Mouse (Mus musculus): Measurements from ENCODE around the gene Sdc4. TPM values are rescaled to one million over a fixed set of nuclear protein-coding genes. Genes with fewer than 3 reads are reported as not detected.

Gene Sdc4
- polyA plus RNA-seq, 1 experiment from 2014 or later = 104 TPM

GRCm38 (mm10) chr2:164453887-164454500 lies 10.3 kb upstream of the Sdc4 start:
- Histone ChIP-seq H3K4me1 (replicated peaks; ENCODE audit: control insufficient read depth, insufficient read depth, low read length) (peaks cover 22% of the 10 kb centered on the region), H3K27ac (ENCODE audit: low read depth) (no peak overlapping the region), H3K4me2 (ENCODE audit: low read length) (no peak overlapping the region), H3K9me3 (ENCODE audit: control insufficient read depth, low read length) (no peaks in the 10 kb centered on the region), H3K9ac (ENCODE audit: low read length) (no peak overlapping the region), H3K27me3 (replicated peaks; ENCODE audit: control insufficient read depth, insufficient read depth, low read length) (no peaks in the 10 kb centered on the region), H3K4me3 (ENCODE audit: low read depth, low read length) (no peak overlapping the region), H3K36me3 (ENCODE audit: control insufficient read depth, insufficient read depth, low read length) (no peaks in the 10 kb centered on the region)
- 68% methylated on average over 7 of the region's 7 CpGs for WGBS
- ATAC-seq (replicated peaks; ENCODE audit: low FRiP score, low TSS enrichment, low read depth) = no peak
- DNase-seq (ENCODE audit: low spot score) = no peak

- Histone ChIP-seq H3K9me3 (ENCODE audit: control insufficient read depth, low read length) (no peaks in the 10 kb centered on the region), H3K36me3 (ENCODE audit: control insufficient read depth, insufficient read depth, low read length) (no peaks in the 10 kb centered on the region), H3K27me3 (replicated peaks; ENCODE audit: control insufficient read depth, insufficient read depth, low read length) (no peaks in the 10 kb centered on the region), H3K4me3 (ENCODE audit: low read depth, low read length) (no peak overlapping the region), H3K4me1 (replicated peaks; ENCODE audit: control insufficient read depth, insufficient read depth, low read length) (peaks cover 23% of the 10 kb centered on the region), H3K4me2 (ENCODE audit: low read length) (no peak overlapping the region), H3K9ac (ENCODE audit: low read length) (no peak overlapping the region), H3K27ac (ENCODE audit: low read depth) (no peak overlapping the region)
- no peak for ATAC-seq (replicated peaks; ENCODE audit: low FRiP score, low TSS enrichment, low read depth)
- 75% methylated on average over 14 of the region's 14 CpGs for WGBS
- no peak for DNase-seq (ENCODE audit: low spot score)
These were observed 9.5 kb upstream of the Sdc4 start for GRCm38 (mm10) chr2:164453047-164453757.

- 60% methylated on average over 12 of the region's 13 CpGs for WGBS
- Histone ChIP-seq H3K9me3 (ENCODE audit: control insufficient read depth, low read length) (no peaks in the 10 kb centered on the region), H3K27ac (ENCODE audit: low read depth) (no peak overlapping the region), H3K4me1 (replicated peaks; ENCODE audit: control insufficient read depth, insufficient read depth, low read length) (peaks cover 23% of the 10 kb centered on the region), H3K36me3 (ENCODE audit: control insufficient read depth, insufficient read depth, low read length) (no peaks in the 10 kb centered on the region), H3K4me2 (ENCODE audit: low read length) (no peak overlapping the region), H3K9ac (ENCODE audit: low read length) (no peak overlapping the region), H3K27me3 (replicated peaks; ENCODE audit: control insufficient read depth, insufficient read depth, low read length) (no peaks in the 10 kb centered on the region), H3K4me3 (ENCODE audit: low read depth, low read length) (no peak overlapping the region)
- DNase-seq (ENCODE audit: low spot score) (no peak), ATAC-seq (replicated peaks; ENCODE audit: low FRiP score, low TSS enrichment, low read depth) (no peak)
These were observed 8.5 kb upstream of the Sdc4 start for GRCm38 (mm10) chr2:164452000-164452676.

GRCm38 (mm10) chr2:164449341-164450042 lies 5.8 kb upstream of the Sdc4 start:
- 72% methylated on average over 14 of the region's 14 CpGs for WGBS
- Histone ChIP-seq H3K27ac (ENCODE audit: low read depth) (no peak overlapping the region), H3K9ac (ENCODE audit: low read length) (no peak overlapping the region), H3K27me3 (replicated peaks; ENCODE audit: control insufficient read depth, insufficient read depth, low read length) (no peaks in the 10 kb centered on the region), H3K4me3 (ENCODE audit: low read depth, low read length) (no peak overlapping the region), H3K9me3 (ENCODE audit: control insufficient read depth, low read length) (no peaks in the 10 kb centered on the region), H3K4me2 (ENCODE audit: low read length) (no peak overlapping the region), H3K36me3 (ENCODE audit: control insufficient read depth, insufficient read depth, low read length) (no peaks in the 10 kb centered on the region), H3K4me1 (replicated peaks; ENCODE audit: control insufficient read depth, insufficient read depth, low read length) (0 out of 2 replicates have a peak, but pooled peaks cover 6% of the 10 kb centered on the region)
- no peak for DNase-seq (ENCODE audit: low spot score)
- no peak for ATAC-seq (replicated peaks; ENCODE audit: low FRiP score, low TSS enrichment, low read depth)

- no peaks in the 10 kb centered on the region for H3K9me3 ChIP-seq (ENCODE audit: control insufficient read depth, low read length)
- H3K9ac ChIP-seq (ENCODE audit: low read length) = no peak overlapping the region
- DNase-seq (ENCODE audit: low spot score) (no peak), ATAC-seq (replicated peaks; ENCODE audit: low FRiP score, low TSS enrichment, low read depth) (0 out of 2 replicates have a peak, but pooled peaks have one; percentile 30)
- no peaks in the 10 kb centered on the region for H3K36me3 ChIP-seq (ENCODE audit: control insufficient read depth, insufficient read depth, low read length)
- H3K4me3 ChIP-seq (ENCODE audit: low read depth, low read length) = no peak overlapping the region
- H3K27ac ChIP-seq (ENCODE audit: low read depth) = no peak overlapping the region
- 0 out of 2 replicates have a peak, but pooled peaks cover 6% of the 10 kb centered on the region for H3K4me1 ChIP-seq (replicated peaks; ENCODE audit: control insufficient read depth, insufficient read depth, low read length)
- 59% methylated on average over 5 of the region's 5 CpGs for WGBS
- no peaks in the 10 kb centered on the region for H3K27me3 ChIP-seq (replicated peaks; ENCODE audit: control insufficient read depth, insufficient read depth, low read length)
- H3K4me2 ChIP-seq (ENCODE audit: low read length) = no peak overlapping the region
These were observed 5.2 kb upstream of the Sdc4 start for GRCm38 (mm10) chr2:164448921-164449320.

- Histone ChIP-seq H3K27me3 (replicated peaks; ENCODE audit: control insufficient read depth, insufficient read depth, low read length) (no peaks in the 10 kb centered on the region), H3K4me3 (ENCODE audit: low read depth, low read length) (no peak overlapping the region), H3K36me3 (ENCODE audit: control insufficient read depth, insufficient read depth, low read length) (no peaks in the 10 kb centered on the region), H3K9me3 (ENCODE audit: control insufficient read depth, low read length) (no peaks in the 10 kb centered on the region), H3K4me1 (replicated peaks; ENCODE audit: control insufficient read depth, insufficient read depth, low read length) (0 out of 2 replicates have a peak, but pooled peaks cover 11% of the 10 kb centered on the region), H3K4me2 (ENCODE audit: low read length) (no peak overlapping the region), H3K27ac (ENCODE audit: low read depth) (no peak overlapping the region), H3K9ac (ENCODE audit: low read length) (no peak overlapping the region)
- DNase-seq (ENCODE audit: low spot score) (no peak), ATAC-seq (replicated peaks; ENCODE audit: low FRiP score, low TSS enrichment, low read depth) (no peak)
- WGBS = 86% methylated on average over 1 of the region's 1 CpGs
These were observed 4.5 kb upstream of the Sdc4 start for GRCm38 (mm10) chr2:164448140-164448539.

- 70% methylated on average over 3 of the region's 3 CpGs for WGBS
These were observed 2.4 kb upstream of the Sdc4 start for GRCm38 (mm10) chr2:164446086-164446469.

GRCm38 (mm10) chr2:164445399-164446085 lies 1.9 kb upstream of the Sdc4 start:
- no peak overlapping the region for H3K9ac ChIP-seq (ENCODE audit: low read length)
- 83% methylated on average over 3 of the region's 3 CpGs for WGBS
- no peaks in the 10 kb centered on the region for H3K9me3 ChIP-seq (ENCODE audit: control insufficient read depth, low read length)
- H3K4me1 ChIP-seq (replicated peaks; ENCODE audit: control insufficient read depth, insufficient read depth, low read length) = 0 out of 2 replicates have a peak, but pooled peaks cover 11% of the 10 kb centered on the region
- no peak overlapping the region for H3K4me2 ChIP-seq (ENCODE audit: low read length)
- no peaks in the 10 kb centered on the region for H3K36me3 ChIP-seq (ENCODE audit: control insufficient read depth, insufficient read depth, low read length)
- no peak for DNase-seq (ENCODE audit: low spot score)
- H3K27me3 ChIP-seq (replicated peaks; ENCODE audit: control insufficient read depth, insufficient read depth, low read length) = no peaks in the 10 kb centered on the region
- ATAC-seq (replicated peaks; ENCODE audit: low FRiP score, low TSS enrichment, low read depth) = no peak
- no peak overlapping the region for H3K27ac ChIP-seq (ENCODE audit: low read depth)
- no peak overlapping the region for H3K4me3 ChIP-seq (ENCODE audit: low read depth, low read length)

More at GRCm38 (mm10) chr2:164446086-164446469, 2.4 kb upstream of the Sdc4 start:
- H3K36me3 ChIP-seq (ENCODE audit: control insufficient read depth, insufficient read depth, low read length) = no peaks in the 10 kb centered on the region
- H3K4me2 ChIP-seq (ENCODE audit: low read length) = no peak overlapping the region
- H3K9me3 ChIP-seq (ENCODE audit: control insufficient read depth, low read length) = no peaks in the 10 kb centered on the region
- no peak overlapping the region for H3K4me3 ChIP-seq (ENCODE audit: low read depth, low read length)
- ATAC-seq (replicated peaks; ENCODE audit: low FRiP score, low TSS enrichment, low read depth) (no peak), DNase-seq (ENCODE audit: low spot score) (no peak)
- H3K4me1 ChIP-seq (replicated peaks; ENCODE audit: control insufficient read depth, insufficient read depth, low read length) = 0 out of 2 replicates have a peak, but pooled peaks cover 11% of the 10 kb centered on the region
- no peak overlapping the region for H3K9ac ChIP-seq (ENCODE audit: low read length)
- H3K27me3 ChIP-seq (replicated peaks; ENCODE audit: control insufficient read depth, insufficient read depth, low read length) = no peaks in the 10 kb centered on the region
- H3K27ac ChIP-seq (ENCODE audit: low read depth) = no peak overlapping the region

Data from intestine, embryonic 14.5 days (tissue).